Mouse (Mus musculus): ENCODE measurements around the gene Zfp523.

The Zfp523 gene

DNA sequence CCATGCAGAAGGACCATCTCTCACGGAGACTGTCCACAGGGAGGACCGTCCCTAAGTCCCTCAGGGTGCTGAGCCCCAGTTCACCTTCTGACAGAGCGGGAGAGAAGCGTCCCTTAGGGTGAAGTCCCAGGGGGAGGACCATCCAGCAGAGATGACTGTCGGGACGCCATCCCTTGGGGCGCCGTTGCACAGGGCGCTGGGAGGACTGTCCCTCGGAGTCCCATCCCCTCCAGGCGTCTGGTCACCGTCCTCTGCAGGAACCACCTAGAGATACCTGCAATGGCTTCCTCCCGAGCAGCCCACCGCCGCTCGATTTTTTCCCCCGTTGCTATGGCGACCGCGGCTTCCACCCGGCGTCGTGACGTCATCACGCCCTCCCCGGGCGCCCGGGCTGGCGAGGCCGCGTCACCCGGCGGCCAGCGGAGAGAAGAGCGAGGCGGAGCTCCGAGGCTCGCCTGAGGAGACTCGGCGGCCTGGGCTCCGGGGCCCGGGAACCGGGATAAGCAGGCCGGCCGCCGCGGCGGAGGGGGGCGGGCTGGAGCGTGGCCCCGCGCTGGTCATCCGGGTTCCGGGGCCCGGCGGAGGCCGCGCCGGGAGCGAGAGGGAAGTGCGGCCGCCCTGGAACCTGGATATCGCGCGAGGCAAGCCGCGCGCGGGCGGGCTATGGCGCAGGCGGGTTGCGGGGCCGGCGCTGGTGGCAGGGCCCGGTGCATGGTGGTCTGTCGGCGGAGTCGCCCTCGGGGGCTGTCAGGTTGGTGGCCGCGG is at the start of gene Zfp523:
Zfp523 (plus strand) TSS at position 355 of the 765 bp plus-strand sequence.
- peak; percentile 89 for DNase-seq (ENCODE audit: low spot score)

DNA sequence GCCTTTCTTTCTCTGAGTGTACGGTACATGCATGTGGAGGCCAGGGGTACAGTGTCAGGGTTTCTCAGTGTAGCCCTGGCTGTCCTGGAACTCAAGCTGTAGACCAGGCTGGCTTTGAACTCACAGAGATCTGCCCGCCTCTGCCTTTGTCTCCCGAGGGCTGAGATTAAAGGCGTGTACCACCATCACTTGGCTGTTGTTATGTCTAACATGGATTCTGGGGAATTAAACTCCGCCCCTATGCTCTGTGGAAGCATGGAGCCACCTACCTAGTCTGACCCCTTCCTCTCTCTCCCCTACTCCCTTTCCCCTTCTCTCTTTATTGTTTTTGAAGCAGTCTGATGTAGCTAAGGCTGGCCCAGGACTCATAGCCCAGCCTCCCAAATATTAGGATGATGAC is 47.1 kb upstream of the Zfp523 start:
- DNase-seq (ENCODE audit: low spot score), result no peak

DNA sequence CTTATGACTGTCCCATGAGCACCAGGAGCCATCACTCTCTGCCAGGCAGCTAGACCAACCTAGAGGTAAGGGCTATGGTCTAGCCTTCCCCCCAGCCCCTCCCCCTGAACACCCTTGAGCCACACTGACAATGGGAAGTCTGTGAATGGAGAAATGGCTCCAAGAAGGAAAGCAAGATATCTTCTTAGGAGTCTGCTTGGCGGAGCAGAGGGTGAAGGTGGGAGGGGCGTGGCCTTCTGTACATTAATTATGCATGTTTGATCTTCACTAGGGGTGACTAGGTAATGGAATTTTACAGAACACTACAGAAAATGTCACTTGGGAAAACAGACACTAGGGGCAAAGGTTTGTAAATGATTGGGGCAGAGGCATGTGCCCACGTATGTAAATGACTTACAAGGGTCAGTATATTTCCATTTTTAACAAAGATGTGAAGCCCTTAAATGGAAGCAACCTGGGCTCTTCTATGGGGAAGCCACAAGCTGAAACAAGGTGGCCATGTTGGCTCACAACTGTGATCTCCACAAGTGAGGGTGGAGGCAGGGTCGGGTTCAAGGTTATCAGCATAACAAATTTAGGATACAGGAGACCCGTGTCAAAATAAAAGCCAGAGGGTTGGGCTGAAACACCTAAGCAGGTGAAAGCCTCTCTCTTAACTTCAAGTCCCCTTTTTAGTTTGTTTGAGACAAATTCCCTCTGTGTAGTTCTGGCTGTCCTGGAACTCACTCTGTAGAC is 46.4 kb upstream of the Zfp523 start:
- no peak for DNase-seq (ENCODE audit: low spot score)

GRCm38 (mm10) chr17:28131156-28131555 is 45.8 kb upstream of the Zfp523 start:
- no peak for DNase-seq (ENCODE audit: low spot score)

- DNase-seq (ENCODE audit: low spot score), result peak; percentile 60
Measured at GRCm38 (mm10) chr17:28133193-28133592, 43.7 kb upstream of the Zfp523 start.

DNA sequence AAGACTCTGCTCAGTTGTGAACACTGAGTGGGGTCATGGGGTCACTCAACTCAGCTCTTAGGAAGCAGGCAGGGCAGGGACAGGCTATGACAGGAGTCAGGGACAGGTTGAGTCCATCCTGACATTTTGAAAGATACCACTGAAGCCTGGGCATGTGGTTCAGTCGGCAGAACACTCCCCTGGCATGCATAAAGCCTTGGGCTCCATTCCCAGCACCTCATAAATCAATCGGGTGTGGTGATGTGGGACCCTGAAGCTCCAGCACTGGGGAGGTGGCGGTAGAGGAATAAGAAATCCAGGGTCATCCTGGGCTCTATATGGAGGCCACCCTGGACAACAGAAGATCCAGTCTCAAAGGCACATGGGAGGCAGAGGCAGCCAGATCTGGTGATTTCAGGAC is 41.4 kb upstream of the Zfp523 start:
- DNase-seq (ENCODE audit: low spot score), result no peak

GRCm38 (mm10) chr17:28136266-28136665 is 40.7 kb upstream of the Zfp523 start:
- DNase-seq (ENCODE audit: low spot score), result no peak

DNA sequence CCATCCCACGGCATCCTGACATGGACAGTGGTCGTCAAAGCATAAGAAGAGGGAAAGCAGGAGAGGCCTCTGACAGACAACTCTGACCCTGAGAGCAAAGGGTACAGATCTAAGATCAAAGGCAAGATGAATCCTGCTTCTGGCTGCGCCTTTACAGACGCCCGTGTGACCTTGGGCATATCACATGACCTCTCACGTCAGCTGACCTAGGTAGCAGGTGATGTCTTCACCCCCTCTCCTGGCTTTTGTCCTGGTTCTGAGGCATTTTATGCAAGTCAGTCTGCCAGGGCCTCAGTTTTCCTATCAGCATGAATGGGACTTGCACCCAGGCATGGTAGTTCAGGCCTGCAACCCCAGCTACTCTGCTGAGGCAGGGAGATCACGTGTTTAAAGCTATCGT is 38.9 kb upstream of the Zfp523 start:
- no peak for DNase-seq (ENCODE audit: low spot score)

DNA sequence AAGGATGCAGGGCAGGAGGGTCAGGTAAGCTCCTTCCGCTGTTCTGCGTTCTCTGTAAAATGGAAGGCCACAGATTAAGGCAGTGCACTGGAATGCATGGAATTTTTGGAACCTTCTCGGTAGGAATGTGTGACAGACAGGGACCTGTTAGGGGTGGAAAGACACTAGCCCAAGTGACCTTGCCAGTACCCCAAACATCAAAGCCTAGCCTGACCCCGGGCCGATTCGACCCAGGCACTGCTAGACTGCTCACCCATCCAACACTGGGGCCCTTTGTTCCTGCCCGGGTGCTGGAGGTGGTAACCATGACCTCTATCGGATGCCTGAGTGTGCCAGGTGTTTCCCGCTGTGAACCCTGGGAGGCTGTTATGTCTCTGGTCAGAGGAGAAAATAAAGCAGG is 38.2 kb upstream of the Zfp523 start:
- no peak for DNase-seq (ENCODE audit: low spot score)

DNA sequence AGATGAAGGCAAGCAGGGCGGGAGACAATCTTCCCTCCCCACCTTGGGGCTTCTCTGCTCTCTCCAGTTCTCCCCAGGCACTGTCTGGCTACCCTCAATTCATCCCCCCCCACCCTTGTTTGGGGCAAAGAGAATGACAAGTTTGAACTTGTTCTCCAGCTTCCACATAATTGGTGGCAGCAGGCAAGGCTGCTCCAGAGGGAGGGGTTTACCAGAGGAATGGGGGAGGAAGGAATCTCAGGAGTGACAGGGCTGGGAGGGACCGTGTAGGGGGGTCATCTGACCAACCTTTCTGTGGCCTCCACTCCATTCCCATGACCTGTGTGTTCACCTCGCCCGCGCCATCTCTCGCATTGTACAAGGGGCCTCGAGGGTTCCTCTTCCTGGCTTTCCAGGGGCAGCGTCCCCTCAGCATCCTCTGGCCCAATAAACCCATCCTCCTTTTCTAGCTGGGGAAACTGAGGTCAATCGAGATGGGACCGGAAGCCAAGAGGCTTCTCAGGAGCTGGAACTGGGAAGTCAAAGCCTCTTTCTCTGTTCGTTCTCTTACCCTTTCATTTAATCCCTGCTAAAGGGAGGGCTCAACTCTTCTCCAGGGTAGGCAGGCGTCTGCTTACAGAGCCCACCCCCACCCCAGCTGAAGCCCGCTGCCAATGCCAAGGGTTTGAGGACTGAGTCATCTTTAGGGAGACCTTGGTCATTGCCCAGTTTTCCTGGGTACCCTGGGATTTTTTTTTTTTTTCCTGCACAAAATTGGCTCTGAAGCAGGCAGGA is 36.3 kb upstream of the Zfp523 start:
- no peak for DNase-seq (ENCODE audit: low spot score)

DNA sequence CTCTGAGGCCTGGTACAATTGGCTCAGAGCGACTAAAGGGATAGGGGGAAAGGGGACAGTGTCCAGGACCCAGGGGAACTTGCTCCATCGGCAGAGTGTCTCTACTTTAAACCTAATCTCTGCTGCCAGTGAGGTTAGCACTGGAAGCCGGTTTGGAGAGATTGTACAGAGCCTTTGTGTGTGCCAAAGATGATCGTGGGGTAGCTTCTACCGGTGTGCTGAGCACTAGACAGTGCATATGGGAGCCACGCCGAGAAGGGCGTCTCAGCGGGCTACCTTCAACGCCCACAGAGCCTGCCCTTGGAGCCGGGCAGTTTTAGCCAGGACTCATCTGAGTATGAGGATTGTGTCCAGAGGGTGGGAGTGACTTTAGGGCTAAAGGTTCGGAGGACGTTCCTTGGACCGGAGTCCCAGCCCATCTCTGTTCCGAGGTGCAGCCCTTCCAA is 35.7 kb upstream of the Zfp523 start:
- DNase-seq (ENCODE audit: low spot score), result no peak

- no peak for DNase-seq (ENCODE audit: low spot score)
Measured at GRCm38 (mm10) chr17:28141771-28142699, 34.9 kb upstream of the Zfp523 start, which contains the start of gene Scube3. Gene Scube3, plus strand, starts transcription at chr17:28142141.

DNA sequence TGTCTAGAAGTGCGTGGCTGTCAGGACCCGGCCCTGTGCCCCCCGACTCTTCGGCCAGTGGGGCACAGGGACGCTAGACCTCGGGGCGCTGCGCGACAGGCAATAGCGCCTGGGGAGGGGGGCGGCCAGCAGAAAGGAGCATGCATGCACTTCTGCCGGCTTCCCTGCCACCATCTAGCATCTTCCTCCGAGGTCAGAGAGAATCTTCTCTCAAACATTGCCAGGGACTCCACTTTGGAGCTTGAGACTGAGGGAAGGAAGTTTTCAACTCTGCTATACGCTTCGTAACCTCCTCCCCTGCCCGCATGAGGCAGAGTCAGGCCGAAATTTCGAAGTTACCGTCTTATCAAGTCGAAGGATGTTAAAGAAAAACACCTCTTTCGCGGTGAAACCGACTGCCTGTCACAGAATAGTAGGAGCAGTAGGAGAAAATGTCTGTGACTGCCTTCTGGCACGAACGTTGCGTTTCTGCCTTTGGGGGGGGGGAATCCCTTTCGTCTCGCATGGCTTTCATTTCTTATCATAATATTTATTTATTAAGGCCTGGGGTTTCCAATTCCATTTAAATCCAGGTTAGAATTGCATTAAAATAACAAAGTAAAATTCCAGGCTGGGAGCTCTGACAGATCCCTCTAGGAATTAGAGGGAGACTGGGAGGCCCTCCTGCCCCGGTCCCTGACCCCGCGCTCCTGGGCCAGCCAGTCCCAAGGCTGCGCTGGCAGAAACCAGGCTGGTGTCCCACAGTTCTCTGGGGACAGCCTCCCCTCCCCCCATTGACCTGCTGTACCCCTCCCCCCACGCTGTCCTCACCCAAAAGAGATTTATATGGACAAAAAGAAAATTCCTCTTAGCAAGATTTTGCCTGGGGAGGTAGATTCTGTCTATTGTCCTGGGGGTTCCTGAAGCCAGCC is 34.0 kb upstream of the Zfp523 start:
- no peak for DNase-seq (ENCODE audit: low spot score)

GRCm38 (mm10) chr17:28143751-28144150 is 33.2 kb upstream of the Zfp523 start:
- no peak for DNase-seq (ENCODE audit: low spot score)

DNA sequence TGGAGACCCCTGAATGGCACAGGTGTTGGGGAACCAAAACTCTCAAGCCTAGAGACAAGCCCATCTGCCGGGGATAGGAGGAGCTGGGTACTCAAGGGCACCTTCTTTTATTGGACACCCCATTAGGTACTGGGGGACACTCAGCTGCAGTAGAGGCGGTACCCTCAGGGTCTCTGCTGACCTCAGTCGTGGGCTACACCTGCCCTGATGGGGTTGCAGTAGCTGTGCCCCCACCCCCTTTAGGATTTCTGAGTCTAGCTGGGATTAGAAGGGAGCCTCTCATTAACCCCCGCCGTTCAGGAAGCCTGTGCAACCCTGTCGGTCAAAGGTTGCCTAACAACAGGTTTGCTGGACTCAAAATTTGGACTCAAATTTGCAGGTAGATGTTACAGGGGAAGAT is 32.7 kb upstream of the Zfp523 start:
- DNase-seq (ENCODE audit: low spot score), result no peak

DNA sequence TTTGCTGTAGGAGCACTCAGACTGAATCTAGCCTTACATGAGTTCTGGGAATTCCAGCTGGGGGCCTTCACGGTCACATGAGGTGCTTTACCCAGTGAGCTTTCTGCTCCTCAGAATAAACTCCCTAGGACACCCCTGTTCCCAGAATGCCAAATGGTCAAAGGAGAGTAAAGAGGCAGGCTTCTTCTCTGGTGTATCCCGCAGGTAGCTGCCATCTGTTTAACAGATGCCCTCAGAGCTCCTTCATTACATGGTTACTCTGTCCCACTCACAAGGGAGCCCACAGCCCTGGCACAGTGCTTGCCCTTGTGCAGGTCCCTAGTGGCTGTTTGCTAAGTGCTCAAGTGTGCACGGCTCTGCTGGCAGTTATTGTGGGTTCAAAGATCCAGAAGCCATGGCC is 28.6 kb upstream of the Zfp523 start:
- DNase-seq (ENCODE audit: low spot score), result no peak

DNA sequence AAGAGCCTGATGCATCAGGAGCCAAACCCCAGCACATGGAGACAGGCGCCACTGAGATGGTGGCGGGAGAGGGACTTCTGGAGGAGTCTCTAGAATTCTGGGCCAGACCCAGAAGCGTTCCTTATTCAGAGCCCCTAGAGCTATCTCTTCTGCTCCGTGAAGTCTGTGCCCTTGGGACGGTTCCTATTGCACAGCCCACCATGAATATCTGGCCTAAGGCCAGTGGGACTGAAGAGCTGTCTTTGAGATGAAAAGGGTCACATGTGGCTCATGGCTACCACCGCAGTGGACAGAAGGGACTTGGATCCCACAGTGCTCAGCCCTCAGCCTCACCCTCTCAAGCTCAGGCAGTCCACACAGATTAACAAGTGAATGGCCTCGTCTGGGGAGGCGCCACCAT is 27.2 kb upstream of the Zfp523 start:
- no peak for DNase-seq (ENCODE audit: low spot score)

- DNase-seq (ENCODE audit: low spot score), result no peak
Measured at GRCm38 (mm10) chr17:28150456-28150855, 26.5 kb upstream of the Zfp523 start.

- no peak for DNase-seq (ENCODE audit: low spot score)
Measured at GRCm38 (mm10) chr17:28153095-28153494, 23.8 kb upstream of the Zfp523 start.

- DNase-seq (ENCODE audit: low spot score), result no peak
Measured at GRCm38 (mm10) chr17:28154970-28155369, 22.0 kb upstream of the Zfp523 start.
